Mouse (Mus musculus): ENCODE data around the gene Lrrc74b.

The Lrrc74b gene

GRCm38 (mm10) chr16:17561128-17561750, at the start of gene Lrrc74b:
TSS of gene Lrrc74b (minus strand) at chr16:17561247.
- in situ Hi-C loops (cut with MseI, MboI) = no loop called here

DNA sequence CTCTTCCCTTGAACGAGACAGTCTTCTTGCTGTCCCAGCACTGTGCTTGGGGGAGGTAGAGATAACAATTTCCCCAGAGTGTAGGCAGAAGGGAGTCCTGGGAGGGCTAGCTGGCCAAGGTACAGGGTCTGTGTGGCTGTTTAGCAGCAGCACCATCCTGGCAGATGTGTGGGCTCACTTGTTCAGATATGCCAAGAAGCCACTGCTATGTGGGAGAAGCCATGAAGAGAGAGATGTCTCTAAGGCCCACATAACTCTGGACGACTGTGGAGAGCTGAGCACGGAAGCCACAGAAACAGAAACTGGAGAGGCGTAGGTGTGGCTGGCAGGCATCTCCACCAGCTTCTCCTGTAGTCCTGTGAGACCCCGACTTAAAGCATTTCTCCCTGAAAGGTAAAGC, 44.6 kb upstream of the Lrrc74b start:
- in situ Hi-C loops (cut with MseI, MboI) = no loop called here

DNA sequence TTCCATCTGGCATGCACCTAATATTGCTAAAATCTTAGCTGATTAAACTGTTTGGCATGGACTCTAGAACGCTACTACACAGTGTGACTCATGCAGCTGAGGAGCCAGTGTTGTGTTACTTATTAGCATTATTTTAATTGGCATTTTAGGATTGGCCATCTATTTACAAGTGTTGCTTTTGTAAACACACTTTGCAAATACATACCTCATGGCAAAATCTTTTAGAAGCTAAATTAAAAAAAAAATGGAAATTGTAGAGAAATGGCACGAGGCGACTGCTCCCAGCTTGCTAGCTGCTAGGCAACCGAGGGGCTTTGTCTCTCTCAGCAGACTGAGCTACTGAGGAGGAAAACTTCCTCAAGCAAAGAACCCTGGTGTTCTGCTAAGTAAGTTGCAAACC, 43.9 kb upstream of the Lrrc74b start:
- in situ Hi-C loops (cut with MseI, MboI) = no loop called here

DNA sequence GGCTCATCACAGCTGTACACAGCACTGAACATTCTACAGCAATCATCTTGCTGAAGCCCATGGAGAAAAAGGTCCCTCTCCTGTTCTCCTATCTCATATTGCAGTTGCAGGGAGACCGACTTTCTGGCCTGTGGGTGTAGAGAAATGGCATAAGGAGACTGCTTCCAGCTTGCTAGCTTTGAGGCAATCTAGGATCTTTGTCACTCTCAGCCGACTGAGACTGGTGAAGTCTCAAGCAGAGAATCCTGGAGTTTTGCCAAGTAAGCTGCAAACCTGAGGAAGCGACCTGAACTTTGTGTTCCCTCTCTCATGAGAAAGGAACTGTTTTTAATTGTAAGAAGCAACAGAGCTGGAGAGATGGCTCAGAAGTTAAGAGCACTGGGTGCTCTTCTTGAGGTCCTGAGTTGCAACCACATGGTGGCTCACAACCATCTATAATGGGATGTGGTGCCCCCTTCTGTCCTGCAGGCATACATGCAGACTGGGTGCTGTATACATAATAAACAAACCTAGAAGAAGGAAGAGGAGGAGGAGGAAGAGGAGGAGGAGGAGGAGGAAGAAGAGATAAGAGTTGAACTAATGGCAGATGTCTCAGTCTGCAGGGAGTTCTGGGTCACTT, 40.0 kb upstream of the Lrrc74b start:
- in situ Hi-C loops (cut with MseI, MboI) = no loop called here

DNA sequence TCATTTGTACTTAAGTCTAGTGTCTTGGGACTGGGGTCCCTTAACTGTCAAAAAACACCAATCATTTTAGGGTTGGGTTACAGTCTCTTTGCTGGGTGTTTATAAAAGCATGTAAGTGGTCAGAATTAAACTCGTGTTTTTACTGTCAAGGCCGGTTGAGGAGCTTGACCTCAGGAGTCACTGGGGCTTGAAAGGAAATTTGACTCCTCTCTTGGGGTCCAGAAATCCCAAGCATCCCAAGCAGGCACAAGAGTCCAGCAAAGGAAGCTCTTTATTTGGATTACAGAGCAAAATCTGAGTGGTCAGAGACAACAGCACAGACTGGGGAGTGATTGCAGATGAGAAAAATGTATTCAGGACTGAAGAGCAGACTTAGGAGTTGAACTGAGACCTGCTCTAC, 29.7 kb upstream of the Lrrc74b start:
- in situ Hi-C loops (cut with MseI, MboI) = no loop called here

- in situ Hi-C loops (cut with MseI, MboI) = no loop called here
Measured at GRCm38 (mm10) chr16:17584555-17584954, 23.5 kb upstream of the Lrrc74b start.

GRCm38 (mm10) chr16:17583064-17583463, 22.0 kb upstream of the Lrrc74b start, which contains the start of gene Slc7a4:
TSS of gene Slc7a4 (minus strand) at chr16:17583214.
- in situ Hi-C loops (cut with MseI, MboI) = no loop called here

GRCm38 (mm10) chr16:17576825-17577215, 15.8 kb upstream of the Lrrc74b start:
- in situ Hi-C loops (cut with MseI, MboI) = no loop called here

GRCm38 (mm10) chr16:17575870-17576824, 15.1 kb upstream of the Lrrc74b start:
- in situ Hi-C loops (cut with MseI, MboI) = no loop called here

DNA sequence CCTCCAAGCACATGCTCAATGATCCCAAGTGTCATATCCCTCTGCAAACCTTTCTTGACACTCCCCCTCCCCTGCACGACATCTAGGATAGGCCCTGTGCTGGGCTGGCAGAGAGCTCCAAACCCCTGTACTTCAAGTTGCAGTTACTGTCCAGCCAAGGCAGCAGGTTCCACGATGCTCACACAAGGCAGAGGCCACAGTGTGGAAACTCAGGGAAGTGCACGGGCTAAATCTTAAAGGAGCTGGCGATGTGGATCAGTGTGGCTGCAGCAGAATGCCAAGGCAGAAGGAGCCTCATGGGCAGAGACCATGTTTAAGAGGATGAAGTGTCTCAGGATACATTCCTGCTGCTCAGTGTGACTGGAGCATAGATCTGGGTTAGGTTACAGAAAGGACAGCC, 5.1 kb upstream of the Lrrc74b start:
- in situ Hi-C loops (cut with MseI, MboI) = no loop called here

DNA sequence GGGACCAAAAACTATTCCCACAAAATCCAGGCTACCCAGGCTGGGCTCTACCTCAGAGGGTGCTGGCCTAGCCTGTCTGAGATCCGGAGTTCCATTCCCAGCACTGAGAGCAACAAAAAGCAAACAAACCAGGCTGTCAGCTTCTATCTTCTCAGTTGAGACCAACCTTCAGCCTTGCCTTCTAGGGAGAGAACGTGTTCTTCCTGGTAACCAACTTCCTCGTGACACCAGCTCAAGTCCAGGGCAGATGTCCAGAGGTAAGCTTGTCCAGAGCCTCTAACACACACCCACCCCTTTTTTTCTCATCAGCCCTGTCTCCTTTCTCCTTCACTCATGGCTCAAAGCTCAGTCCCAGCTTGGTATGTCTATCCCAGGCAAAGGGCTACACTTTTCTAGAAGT, 3.7 kb upstream of the Lrrc74b start:
- in situ Hi-C loops (cut with MseI, MboI) = no loop called here

GRCm38 (mm10) chr16:17564221-17564620, 3.2 kb upstream of the Lrrc74b start:
- in situ Hi-C loops (cut with MseI, MboI) = no loop called here

GRCm38 (mm10) chr16:17563580-17563979, 2.5 kb upstream of the Lrrc74b start:
- in situ Hi-C loops (cut with MseI, MboI) = no loop called here

- in situ Hi-C loops (cut with MseI, MboI) = no loop called here
Measured at GRCm38 (mm10) chr16:17561751-17562208, 733 bp upstream of the Lrrc74b start, which contains the start of gene P2rx6. TSS of gene P2rx6 (plus strand) at chr16:17561885.

DNA sequence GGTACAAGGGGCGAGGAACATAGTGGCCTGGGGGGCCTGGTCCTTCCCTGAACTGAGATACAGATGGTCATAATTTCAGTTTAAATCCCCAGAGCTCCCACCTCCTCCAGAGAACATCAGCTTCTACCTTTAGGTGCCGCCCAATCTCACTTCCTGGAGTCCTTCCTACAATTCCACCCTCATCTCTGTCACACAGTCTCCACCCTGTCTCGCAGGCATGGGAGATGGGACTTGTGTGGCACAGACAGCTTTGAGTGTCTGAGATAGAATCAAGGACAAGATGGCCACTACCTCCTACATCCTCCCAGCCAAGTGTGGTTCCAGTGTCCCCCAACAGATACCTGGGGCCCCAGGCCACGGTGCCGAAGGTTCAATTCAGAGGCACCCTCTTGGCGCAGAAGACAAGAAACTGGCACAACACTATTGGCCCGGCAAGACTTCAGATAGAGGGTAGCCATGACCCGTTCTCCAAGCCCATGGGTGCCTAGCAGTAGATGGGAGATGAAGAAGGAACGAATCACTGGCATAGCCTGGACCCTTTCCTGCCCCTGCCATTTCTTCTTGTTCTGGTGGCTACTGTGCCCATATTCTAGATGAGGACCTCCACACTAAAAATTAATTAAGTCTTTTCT, 1.5 kb downstream of the Lrrc74b start:
- in situ Hi-C loops (cut with MseI, MboI) = no loop called here

DNA sequence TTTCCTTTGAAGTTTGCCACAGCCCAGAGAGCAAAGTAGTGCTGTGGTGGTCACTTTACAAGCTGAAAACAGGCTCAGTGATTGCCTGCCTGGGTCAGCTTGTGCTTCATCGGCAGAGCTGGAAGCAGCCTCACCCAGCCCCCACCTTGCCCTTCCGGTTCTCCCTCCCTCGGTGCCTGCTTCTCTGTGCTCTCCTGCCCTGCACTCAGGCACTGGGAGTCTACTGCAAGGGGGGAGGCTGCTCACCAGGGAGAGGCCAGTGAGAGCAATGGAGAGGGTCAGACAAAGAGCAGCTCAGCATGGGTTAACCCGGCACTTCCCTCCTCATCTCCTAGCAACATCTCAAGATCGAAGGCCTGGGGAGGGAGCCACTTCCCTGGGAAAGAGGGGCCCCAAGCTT, 2.2 kb downstream of the Lrrc74b start:
- in situ Hi-C loops (cut with MseI, MboI) = no loop called here

DNA sequence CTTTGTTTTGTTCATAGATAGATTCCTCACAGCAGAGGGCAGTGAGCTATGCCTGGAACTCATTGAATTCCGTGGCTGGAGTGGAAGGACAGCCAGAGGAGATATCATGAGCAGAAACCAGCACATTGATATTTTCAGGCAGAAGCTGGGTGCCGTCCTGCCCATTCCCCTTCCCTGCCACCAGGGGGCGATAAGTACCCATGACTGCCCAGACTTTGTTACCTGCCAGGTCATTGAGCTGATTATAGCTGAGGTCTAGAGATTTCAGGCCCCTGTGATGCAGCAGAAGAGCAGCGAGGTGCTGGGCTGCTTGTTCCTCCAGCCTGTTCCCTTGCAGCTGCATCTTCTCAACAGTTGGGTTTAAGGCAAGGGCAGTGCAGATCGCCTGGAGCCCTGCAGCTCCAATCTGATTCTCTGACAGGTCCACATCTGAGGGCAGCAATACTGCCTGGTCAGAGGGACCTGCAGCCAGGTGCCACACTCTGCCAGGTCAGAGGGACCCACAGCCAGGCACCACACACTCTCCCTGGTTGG, 3.0 kb downstream of the Lrrc74b start:
- in situ Hi-C loops (cut with MseI, MboI) = no loop called here

DNA sequence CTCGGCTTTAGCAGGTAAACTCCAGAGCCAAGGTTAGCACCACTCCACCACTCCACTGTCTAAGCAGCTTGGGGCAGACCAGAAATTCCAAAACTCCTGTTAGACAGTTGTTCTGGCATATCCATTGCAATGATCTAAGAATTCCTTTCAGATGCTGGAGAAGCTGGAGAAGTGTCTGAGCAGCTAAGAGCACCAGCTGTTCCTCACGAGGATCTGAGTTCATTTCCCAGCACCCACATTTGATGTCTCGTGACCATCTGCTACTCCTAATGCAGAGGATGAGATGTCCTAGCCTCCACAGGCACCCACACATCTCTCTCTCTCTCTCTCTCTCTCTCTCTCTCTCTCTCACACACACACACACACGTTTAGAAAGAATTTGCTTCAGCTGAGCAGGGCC, 4.1 kb downstream of the Lrrc74b start:
- in situ Hi-C loops (cut with MseI, MboI) = no loop called here

DNA sequence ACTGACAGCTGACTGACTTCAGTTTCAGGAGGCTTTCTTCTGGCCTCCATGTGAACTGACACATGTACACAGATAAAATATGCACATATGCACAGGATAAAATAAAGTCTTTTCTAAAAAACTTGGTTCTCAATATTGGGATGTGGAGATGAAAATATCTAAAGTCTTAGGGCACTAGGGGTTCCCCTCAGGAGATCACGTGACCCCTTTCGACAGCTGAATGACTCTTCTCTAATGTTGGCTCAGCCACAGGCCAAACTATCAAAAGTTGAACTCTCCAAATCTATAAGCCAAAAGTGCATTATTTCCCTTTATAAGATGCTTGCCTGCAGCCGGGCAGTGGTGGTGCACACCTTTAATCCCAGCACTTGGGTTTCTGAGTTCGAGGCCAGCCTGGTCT, 4.9 kb downstream of the Lrrc74b start:
- in situ Hi-C loops (cut with MseI, MboI) = no loop called here

DNA sequence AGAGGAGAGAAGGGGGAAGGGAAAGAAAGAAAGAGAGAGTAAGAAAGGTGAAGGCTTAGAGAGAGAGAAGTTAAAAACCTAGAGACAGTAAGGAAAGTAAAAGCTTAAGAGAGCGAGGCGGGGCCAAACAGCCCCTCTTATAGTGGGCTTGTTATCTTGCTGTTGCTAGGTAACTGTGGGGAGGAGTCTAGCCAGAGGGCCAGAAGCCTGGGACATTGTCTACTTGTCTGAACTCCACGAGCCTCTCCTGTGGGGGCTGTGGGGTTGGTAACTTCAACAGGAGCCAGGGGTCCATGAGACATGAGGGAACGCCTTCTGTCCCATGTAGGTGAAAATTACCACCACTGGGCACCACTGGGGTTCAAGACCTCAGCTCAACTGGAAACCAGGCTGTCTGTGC, 6.3 kb downstream of the Lrrc74b start:
- in situ Hi-C loops (cut with MseI, MboI) = loop anchor here in 1 of 2 experiments (5.0 kb wide), 1 partner anchor 63 kb away; the partner anchor contains the start of gene Smpd4

DNA sequence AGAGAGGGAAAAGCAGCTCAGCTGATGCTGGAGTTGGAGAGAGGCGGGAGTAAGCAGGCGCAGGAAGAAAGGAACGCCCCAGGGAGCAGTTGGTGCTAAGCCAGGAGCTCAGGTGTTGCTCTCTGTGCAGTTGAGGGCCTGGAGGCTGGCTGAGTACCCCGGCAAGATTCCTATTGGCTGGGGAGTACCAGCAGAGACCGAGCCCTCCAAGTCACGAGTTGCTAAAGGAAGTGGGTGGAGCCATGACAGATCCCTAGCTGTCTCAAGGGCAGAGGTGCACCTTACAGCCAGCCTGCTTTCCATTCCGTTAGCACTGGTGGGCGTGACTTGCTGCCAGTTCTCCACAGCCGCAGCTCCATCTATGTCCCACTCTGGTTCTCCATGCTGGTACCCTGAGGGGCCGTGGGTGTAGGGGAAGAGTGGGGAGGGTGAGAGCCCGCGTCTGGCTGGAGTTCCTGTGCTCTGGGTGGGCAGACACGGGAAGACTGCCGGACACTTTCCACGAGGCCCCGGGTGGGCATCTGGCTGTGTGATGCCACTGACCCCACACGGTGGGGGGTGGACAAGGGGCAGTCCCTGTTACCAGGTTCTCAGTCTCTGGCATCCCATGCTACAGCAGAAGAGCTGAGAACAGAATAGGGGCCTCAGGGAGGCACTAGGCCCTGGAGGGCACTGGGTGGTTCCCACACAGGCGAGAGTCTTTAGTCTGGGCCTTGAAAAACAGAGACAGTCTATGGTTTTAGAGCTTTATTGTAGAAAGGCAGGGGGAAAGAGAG, 6.9 kb downstream of the Lrrc74b start:
- in situ Hi-C loops (cut with MseI, MboI) = loop anchor here in 1 of 2 experiments (5.0 kb wide), 1 partner anchor 63 kb away; the partner anchor contains the start of gene Smpd4
